Mouse (Mus musculus) neural tube, embryonic 14.5 days (tissue): Measurements from ENCODE around the gene Zfp523. TPM values are rescaled to one million over a fixed set of nuclear protein-coding genes. Genes with fewer than 3 reads are reported as not detected.

Experiments used
- polyA plus RNA-seq: library from polyadenylated mRNA; unstranded; fragments of >200 nt; fragmentation: Nextera tagmentation; extraction: Ambion mirVana; gene quantifications from 2 replicates; pipeline ENCODE4 v1.2.1, GENCODE M21; 2014

Gene Zfp523
- polyA plus RNA-seq, 1 experiment from 2014 or later: 46.1 TPM

Other genes with a start within 250 kb of the Zfp523 start
- gene Tcp11, start 96.5 kb upstream of the Zfp523 start, polyA plus RNA-seq: 0.79 and 1.7 TPM in 2 replicates
- 4.7 and 6.3 TPM in 2 replicates for gene Scube3, start 35.0 kb upstream of the Zfp523 start, polyA plus RNA-seq
- gene Def6, start 30.6 kb downstream of the Zfp523 start, polyA plus RNA-seq: 4.0 and 5.0 TPM in 2 replicates
- gene Ppard, start 55.6 kb downstream of the Zfp523 start, polyA plus RNA-seq: 1.3 and 2.0 TPM in 2 replicates
- 22.7 and 23.5 TPM in 2 replicates for gene Fance, start 136.4 kb downstream of the Zfp523 start, polyA plus RNA-seq
- gene Rpl10a, start 151.3 kb downstream of the Zfp523 start, polyA plus RNA-seq: 367 and 407 TPM in 2 replicates
- gene Tead3, start 173.7 kb downstream of the Zfp523 start, polyA plus RNA-seq: 1.2 and 1.6 TPM in 2 replicates
- 0.66 and 0.89 TPM in 2 replicates for gene Tulp1, start 188.1 kb downstream of the Zfp523 start, polyA plus RNA-seq